Mouse (Mus musculus): Measurements from ENCODE around the gene Kifc3. TPM values are rescaled to one million over a fixed set of nuclear protein-coding genes. Genes with fewer than 3 reads are reported as not detected.

Kifc3 gene
- polyA plus RNA-seq, 1 experiment = 13.6 TPM

- Histone ChIP-seq H3K4me1 (ENCODE audit: control insufficient read depth, insufficient read depth, low read length) (no peaks in the 10 kb centered on the region), H3K4me3 (ENCODE audit: insufficient read depth, low read length) (no peak overlapping the region), H3K27ac (ENCODE audit: insufficient read depth, low read length) (no peak overlapping the region)
- no peak for TF ChIP-seq CTCF (IDR thresholded peaks at IDR 0.05; ENCODE audit: borderline replicate concordance, insufficient read depth, low read length)
- TF ChIP-seq POLR2A (IDR thresholded peaks at IDR 0.05; ENCODE audit: low read depth, low read length) = no peak
Measured at GRCm38 (mm10) chr8:95227151-95227468, 24.5 kb upstream of the Kifc3 start.

GRCm38 (mm10) chr8:95226251-95227150 lies 23.9 kb upstream of the Kifc3 start:
- H3K27ac ChIP-seq (ENCODE audit: insufficient read depth, low read length) = no peak overlapping the region
- no peaks in the 10 kb centered on the region for H3K4me1 ChIP-seq (ENCODE audit: control insufficient read depth, insufficient read depth, low read length)
- H3K4me3 ChIP-seq (ENCODE audit: insufficient read depth, low read length) = no peak overlapping the region
- no peak for TF ChIP-seq POLR2A (IDR thresholded peaks at IDR 0.05; ENCODE audit: low read depth, low read length)
- TF ChIP-seq CTCF (IDR thresholded peaks at IDR 0.05; ENCODE audit: borderline replicate concordance, insufficient read depth, low read length) = no peak

GRCm38 (mm10) chr8:95223969-95224368 lies 21.4 kb upstream of the Kifc3 start:
- Histone ChIP-seq H3K27ac (ENCODE audit: insufficient read depth, low read length) (no peak overlapping the region), H3K4me3 (ENCODE audit: insufficient read depth, low read length) (no peak overlapping the region), H3K4me1 (ENCODE audit: control insufficient read depth, insufficient read depth, low read length) (0 out of 2 replicates have a peak, but pooled peaks cover 3% of the 10 kb centered on the region)
- TF ChIP-seq POLR2A (IDR thresholded peaks at IDR 0.05; ENCODE audit: low read depth, low read length) (no peak), CTCF (IDR thresholded peaks at IDR 0.05; ENCODE audit: borderline replicate concordance, insufficient read depth, low read length) (no peak)

GRCm38 (mm10) chr8:95221045-95221444 lies 18.4 kb upstream of the Kifc3 start:
- H3K4me1 ChIP-seq (ENCODE audit: control insufficient read depth, insufficient read depth, low read length) = 0 out of 2 replicates have a peak, but pooled peaks cover 3% of the 10 kb centered on the region
- TF ChIP-seq POLR2A (IDR thresholded peaks at IDR 0.05; ENCODE audit: low read depth, low read length) (no peak), CTCF (IDR thresholded peaks at IDR 0.05; ENCODE audit: borderline replicate concordance, insufficient read depth, low read length) (no peak)

GRCm38 (mm10) chr8:95220571-95220998 lies 18.0 kb upstream of the Kifc3 start:
- Histone ChIP-seq H3K4me1 (ENCODE audit: control insufficient read depth, insufficient read depth, low read length) (0 out of 2 replicates have a peak, but pooled peaks cover 3% of the 10 kb centered on the region), H3K4me3 (ENCODE audit: insufficient read depth, low read length) (no peak overlapping the region), H3K27ac (ENCODE audit: insufficient read depth, low read length) (no peak overlapping the region)
- TF ChIP-seq POLR2A (IDR thresholded peaks at IDR 0.05; ENCODE audit: low read depth, low read length) (no peak), CTCF (IDR thresholded peaks at IDR 0.05; ENCODE audit: borderline replicate concordance, insufficient read depth, low read length) (no peak)

More at GRCm38 (mm10) chr8:95221045-95221444, 18.4 kb upstream of the Kifc3 start:
- Histone ChIP-seq H3K27ac (ENCODE audit: insufficient read depth, low read length) (no peak overlapping the region), H3K4me3 (ENCODE audit: insufficient read depth, low read length) (no peak overlapping the region)

GRCm38 (mm10) chr8:95219623-95220022 lies 17.0 kb upstream of the Kifc3 start:
- Histone ChIP-seq H3K4me3 (ENCODE audit: insufficient read depth, low read length) (no peak overlapping the region), H3K27ac (ENCODE audit: insufficient read depth, low read length) (no peak overlapping the region), H3K4me1 (ENCODE audit: control insufficient read depth, insufficient read depth, low read length) (0 out of 2 replicates have a peak, but pooled peaks cover 3% of the 10 kb centered on the region)
- TF ChIP-seq CTCF (IDR thresholded peaks at IDR 0.05; ENCODE audit: borderline replicate concordance, insufficient read depth, low read length) (no peak), POLR2A (IDR thresholded peaks at IDR 0.05; ENCODE audit: low read depth, low read length) (no peak)

- H3K4me1 ChIP-seq (ENCODE audit: control insufficient read depth, insufficient read depth, low read length) = 0 out of 2 replicates have a peak, but pooled peaks cover 2% of the 10 kb centered on the region
- no peak overlapping the region for H3K4me3 ChIP-seq (ENCODE audit: insufficient read depth, low read length)
- H3K27ac ChIP-seq (ENCODE audit: insufficient read depth, low read length) = no peak overlapping the region
- TF ChIP-seq CTCF (IDR thresholded peaks at IDR 0.05; ENCODE audit: borderline replicate concordance, insufficient read depth, low read length) (no peak), POLR2A (IDR thresholded peaks at IDR 0.05; ENCODE audit: low read depth, low read length) (no peak)
Measured at GRCm38 (mm10) chr8:95215709-95216360, 13.2 kb upstream of the Kifc3 start.

- H3K27ac ChIP-seq (ENCODE audit: insufficient read depth, low read length) = no peak overlapping the region
- H3K4me3 ChIP-seq (ENCODE audit: insufficient read depth, low read length) = no peak overlapping the region
- no peaks in the 10 kb centered on the region for H3K4me1 ChIP-seq (ENCODE audit: control insufficient read depth, insufficient read depth, low read length)
- TF ChIP-seq CTCF (IDR thresholded peaks at IDR 0.05; ENCODE audit: borderline replicate concordance, insufficient read depth, low read length) (no peak), POLR2A (IDR thresholded peaks at IDR 0.05; ENCODE audit: low read depth, low read length) (no peak)
Measured at GRCm38 (mm10) chr8:95209924-95210323, 7.3 kb upstream of the Kifc3 start.

- TF ChIP-seq CTCF (IDR thresholded peaks at IDR 0.05; ENCODE audit: borderline replicate concordance, insufficient read depth, low read length) (no peak), POLR2A (IDR thresholded peaks at IDR 0.05; ENCODE audit: low read depth, low read length) (no peak)
- Histone ChIP-seq H3K4me3 (ENCODE audit: insufficient read depth, low read length) (no peak overlapping the region), H3K27ac (ENCODE audit: insufficient read depth, low read length) (no peak overlapping the region), H3K4me1 (ENCODE audit: control insufficient read depth, insufficient read depth, low read length) (no peaks in the 10 kb centered on the region)
Measured at GRCm38 (mm10) chr8:95205946-95206345, 3.3 kb upstream of the Kifc3 start.

GRCm38 (mm10) chr8:95204039-95204380 lies 1.4 kb upstream of the Kifc3 start:
- Histone ChIP-seq H3K27ac (ENCODE audit: insufficient read depth, low read length) (no peak overlapping the region), H3K4me1 (ENCODE audit: control insufficient read depth, insufficient read depth, low read length) (no peaks in the 10 kb centered on the region), H3K4me3 (ENCODE audit: insufficient read depth, low read length) (no peak overlapping the region)
- TF ChIP-seq CTCF (IDR thresholded peaks at IDR 0.05; ENCODE audit: borderline replicate concordance, insufficient read depth, low read length) = peak; percentile 85; the same call in 1 of the 2 replicates
- no peak for TF ChIP-seq POLR2A (IDR thresholded peaks at IDR 0.05; ENCODE audit: low read depth, low read length)
